Mouse (Mus musculus) cerebellum, adult 18-20 months (tissue): ENCODE data around the gene Clock.

Source experiments
- DNase-seq, 2 experiments: peaks; one replicate each; pipeline ENCODE4 v3.0.0; 2021

The Clock gene

DNA sequence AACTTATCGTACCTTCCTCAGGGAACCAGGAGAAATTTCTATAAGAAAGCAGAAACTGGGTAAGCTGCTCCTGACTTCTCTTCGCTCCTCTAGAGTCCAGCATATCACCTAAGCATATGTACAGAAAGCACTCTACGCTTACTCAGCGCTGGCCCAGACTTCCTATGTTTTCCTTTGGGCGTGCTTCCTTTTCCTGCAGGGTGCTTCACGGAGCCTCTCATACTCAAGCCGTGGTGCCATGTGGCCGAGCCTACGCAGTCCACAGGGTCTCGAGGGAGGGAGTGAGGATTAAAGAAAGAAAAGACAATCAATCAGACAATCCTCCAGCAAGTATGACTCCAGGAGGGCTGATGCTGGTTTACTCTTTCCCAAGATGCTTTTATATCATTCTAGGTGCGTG is 127.8 kb downstream of the Clock start:
- no peak for DNase-seq

DNA sequence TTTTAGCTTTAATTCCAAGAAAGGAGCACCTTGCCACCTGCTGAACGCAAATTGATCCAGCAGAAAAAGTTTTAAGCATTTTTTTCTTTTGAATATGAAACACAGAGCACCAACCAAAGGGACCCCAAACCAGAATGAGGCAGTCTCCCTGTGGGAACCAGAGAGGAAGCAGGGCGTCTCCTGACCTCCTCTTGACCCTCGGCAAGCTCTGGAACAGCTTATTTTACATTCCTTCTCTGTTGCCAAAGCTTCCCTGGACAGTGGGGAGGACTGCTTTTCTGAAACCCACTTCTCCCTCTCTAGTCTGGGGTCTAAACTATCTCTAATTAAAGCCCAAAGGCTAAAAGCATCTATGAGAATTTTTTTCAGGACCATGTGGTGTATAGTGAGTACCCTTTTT is 128.2 kb downstream of the Clock start:
- no peak for DNase-seq

GRCm38 (mm10) chr5:76175051-76175450 is 129.5 kb downstream of the Clock start:
- no peak for DNase-seq

- no peak for DNase-seq
Observed at GRCm38 (mm10) chr5:76171039-76171438, 133.6 kb downstream of the Clock start.

- DNase-seq: no peak
Observed at GRCm38 (mm10) chr5:76170522-76170921, 134.1 kb downstream of the Clock start.

DNA sequence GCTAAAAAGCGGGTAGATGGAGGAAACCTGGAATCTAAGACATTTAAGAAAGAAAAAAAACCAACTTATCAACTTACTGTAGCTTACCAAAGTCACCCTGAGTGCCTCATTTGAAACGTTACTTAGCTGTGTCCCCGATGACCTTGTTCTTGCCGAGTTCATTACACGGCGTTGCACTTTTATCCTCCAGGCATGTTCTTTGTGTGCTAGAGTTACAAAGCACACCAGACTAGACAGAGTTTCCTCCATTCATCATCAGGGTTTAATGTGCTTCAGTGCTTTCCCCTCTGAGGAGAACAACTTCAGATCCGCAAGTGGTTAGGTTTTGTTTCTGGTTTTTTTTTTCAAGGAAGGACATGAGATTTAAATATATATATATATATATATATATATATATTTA is 139.8 kb downstream of the Clock start:
- DNase-seq: no peak

GRCm38 (mm10) chr5:76163828-76164390 is 140.7 kb downstream of the Clock start:
- DNase-seq: no peak

GRCm38 (mm10) chr5:76162926-76163325 is 141.7 kb downstream of the Clock start:
- no peak for DNase-seq

GRCm38 (mm10) chr5:76161491-76161890 is 143.1 kb downstream of the Clock start:
- no peak for DNase-seq

GRCm38 (mm10) chr5:76160086-76160485 is 144.5 kb downstream of the Clock start:
- DNase-seq: no peak
